Mouse (Mus musculus) gastrocnemius, postnatal 4 days (tissue): Measurements from ENCODE around the gene Nudt8. TPM values are rescaled to one million over a fixed set of nuclear protein-coding genes. Genes with fewer than 3 reads are reported as not detected.
A peak's percentile ranks its signal among the peaks of the same experiment; 100 is the strongest.
"Not testable (repeated sequence)": the region's sequence is repeated elsewhere in the genome, so short reads cannot be mapped to it uniquely, and the experiment has no call there.

Experiments
- DNase-seq, 2 experiments: peaks; one replicate each; pipeline ENCODE4 v3.0.0; 2021 to 2022; ENCODE audit warnings: low spot score in 2 of 2, mixed read lengths in 2 of 2
- total RNA-seq, 2 experiments: library from RNA; stranded (reverse); gene quantifications; 2 replicates each; pipeline ENCODE4 v1.2.3; 2021

Nudt8 gene
- total RNA-seq, 2 experiments from 2014 or later = 18.5 to 19.0 TPM

GRCm38 (mm10) chr19:4012432-4013022 is 12.1 kb downstream of the Nudt8 start, which contains the start of gene Ndufv1:
Ndufv1 (minus strand) TSS chr19:4012806.
- peak; percentile 83 to 92 for DNase-seq

DNA sequence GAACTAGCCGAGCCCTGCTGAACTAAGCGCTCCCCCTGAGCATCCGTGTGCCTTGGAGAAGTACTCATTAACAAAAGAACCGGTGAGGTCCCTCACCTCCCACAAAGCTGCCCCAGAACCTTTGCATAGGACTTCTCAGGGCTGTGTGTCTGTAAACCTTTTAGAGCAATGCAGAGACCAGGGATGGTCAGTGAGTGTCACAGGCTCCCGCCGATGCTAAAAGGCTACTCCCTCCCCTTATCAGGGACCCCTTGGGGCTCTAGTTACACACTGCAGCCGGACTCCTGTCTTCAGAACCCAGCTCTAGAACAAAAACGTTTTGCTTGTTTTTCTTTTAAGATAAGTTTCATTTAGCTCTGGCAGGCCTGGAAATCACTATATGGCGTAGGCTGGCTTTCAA is 12.7 kb downstream of the Nudt8 start:
- DNase-seq = no peak

DNA sequence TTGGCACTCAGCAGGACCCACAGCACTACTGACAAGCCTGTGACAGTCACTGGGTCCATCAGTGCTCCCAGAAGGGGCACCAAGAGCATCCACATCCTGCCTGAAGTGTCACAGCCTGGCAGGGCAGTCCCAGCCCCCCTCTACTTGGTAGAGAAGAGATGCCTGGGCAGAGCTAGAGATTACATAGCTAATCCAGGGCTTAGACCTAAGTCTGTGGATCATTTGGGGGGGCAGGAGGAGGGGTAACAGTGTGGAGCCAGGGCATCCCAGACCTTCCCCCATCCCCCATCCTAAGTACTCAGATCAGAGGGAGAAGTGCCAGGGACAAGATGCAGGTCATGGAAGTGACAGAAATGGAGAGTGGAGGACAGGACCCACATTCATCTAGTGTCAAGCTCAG is 14.4 kb downstream of the Nudt8 start:
- no peak for DNase-seq

- no peak for DNase-seq
Observed at GRCm38 (mm10) chr19:4015635-4016034, 15.3 kb downstream of the Nudt8 start.

- no peak for DNase-seq
Observed at GRCm38 (mm10) chr19:4017921-4018587, 17.7 kb downstream of the Nudt8 start.

GRCm38 (mm10) chr19:4018743-4019583 is 18.6 kb downstream of the Nudt8 start:
- DNase-seq = peak; percentile 60 to 85

DNA sequence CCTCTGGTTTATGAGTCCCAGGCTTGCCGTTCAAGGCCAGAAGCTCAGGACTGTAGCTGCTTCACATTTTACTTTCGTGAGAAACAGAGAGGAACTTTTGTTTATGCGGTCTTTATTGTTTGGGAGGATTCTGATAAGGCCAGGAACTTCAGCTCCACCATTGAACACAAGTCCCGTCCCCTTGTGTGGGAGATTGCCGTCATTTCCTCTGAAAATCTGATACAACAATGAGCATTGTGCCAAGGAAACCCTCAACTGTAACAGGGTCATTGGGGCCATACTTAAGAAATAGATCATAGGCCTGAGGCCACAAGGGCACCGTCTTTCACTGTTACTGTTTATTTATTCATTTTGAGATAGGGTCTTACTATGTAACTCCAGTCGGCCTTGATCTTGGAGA is 22.8 kb downstream of the Nudt8 start:
- no peak for DNase-seq

DNA sequence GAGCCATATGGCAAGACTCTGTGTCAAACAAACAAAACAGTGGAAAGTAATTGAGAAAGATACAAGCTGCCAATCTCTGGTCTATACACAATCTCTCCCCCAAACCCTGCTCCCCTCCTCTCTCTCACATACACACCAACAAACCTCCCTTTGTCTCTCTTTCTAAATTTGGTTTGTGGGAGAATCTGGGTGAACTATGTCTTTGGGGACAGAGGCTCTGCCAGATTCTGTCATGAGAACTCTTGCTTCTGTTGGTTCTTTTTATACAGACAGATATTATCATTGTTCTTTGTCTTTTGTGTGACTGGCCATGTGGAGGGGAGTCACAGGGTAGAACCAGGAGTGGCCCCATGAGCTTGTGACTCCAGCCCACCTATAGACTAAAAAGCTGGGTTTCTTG is 27.2 kb downstream of the Nudt8 start:
- no peak for DNase-seq

DNA sequence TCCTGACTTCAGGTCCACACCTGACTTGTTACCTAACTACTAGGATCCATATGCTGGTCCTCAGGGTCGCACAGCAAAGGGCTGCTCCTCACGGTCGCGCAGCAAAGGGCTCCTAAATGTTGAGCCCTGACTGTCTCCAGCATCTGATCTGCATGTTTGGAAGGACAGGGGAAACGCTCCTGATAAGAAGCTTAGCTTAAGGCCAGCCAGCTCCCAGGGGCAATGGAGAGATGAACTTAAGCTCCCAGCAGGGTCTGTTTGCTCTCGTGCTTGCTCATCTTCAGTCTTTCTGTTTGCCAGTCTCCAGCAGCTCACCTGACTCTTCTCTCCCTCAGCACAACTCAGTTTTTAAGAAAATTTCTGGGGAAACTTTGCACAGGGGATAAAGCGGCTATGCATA is 32.3 kb downstream of the Nudt8 start:
- DNase-seq = no peak

DNA sequence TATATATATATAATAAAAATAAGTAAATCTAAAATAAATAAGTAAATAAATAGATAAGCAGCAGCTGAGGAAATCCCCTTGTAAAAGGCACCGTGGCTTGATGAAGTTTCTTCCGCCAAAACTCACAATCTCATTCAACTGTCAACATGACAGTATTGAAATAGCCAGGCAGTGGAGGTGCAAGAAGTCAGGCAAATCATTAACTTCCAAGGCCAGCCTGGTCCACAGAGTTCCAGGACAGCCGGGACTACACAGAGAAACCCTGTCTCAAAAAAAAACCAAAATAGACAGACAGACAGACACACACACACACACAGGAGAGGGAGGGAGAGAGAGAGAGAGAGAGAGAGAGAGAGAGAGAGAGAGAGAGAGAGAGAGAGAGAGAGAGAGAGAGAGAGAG is 32.9 kb downstream of the Nudt8 start:
- DNase-seq = no peak

DNA sequence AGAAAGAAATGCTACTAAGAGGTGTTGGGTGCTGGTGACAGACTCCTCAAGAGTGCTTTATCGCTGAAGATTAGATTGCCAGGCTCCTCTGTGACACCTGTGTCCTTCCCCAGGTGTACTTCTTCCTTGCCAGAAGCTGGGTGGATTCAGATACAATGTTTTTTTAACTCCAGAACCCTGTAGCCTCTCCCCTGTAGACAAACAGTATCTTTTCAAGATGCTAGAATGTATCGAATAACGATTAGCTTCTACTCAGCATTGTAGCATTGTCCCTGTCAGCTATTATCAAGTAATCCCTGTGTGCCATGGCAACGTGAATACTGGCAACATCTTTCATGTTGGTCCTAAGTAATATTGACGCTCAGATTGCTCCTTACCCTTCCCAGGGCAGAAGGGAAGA is 33.4 kb downstream of the Nudt8 start:
- DNase-seq = no peak

DNA sequence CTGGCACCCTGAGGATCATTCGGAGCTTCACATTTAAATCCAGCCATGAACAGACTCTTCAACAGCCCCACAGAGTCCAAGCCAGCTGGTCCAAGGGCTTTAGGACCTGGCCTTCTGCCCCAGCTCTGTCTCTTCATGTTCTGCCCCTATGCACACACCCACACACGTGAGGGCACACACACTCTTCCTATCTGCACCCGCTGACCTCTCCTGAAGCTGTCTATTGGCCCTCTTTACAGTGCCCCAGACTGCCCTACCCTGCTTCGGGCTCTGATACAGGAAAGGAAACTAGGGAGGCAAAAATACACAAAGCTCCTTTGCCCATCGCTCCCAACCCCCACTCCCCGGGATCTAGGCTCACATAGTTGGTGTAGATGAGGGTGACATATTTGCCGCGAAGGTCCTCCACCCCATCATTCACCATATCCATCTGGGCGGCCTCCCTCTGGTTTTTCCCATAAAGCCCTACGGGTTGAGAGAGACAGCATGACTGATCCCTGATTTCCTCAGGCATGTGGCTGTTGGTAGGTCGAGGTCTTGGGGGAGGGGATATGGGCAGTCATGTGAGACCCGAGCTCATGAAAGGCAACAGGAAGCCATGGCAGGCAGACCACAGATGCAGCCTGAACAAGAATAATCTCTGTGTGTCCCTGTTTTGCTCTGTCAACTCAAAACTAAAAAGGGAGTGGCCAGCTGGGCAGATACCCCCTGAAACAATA is 36.1 kb downstream of the Nudt8 start:
- DNase-seq = no peak

DNA sequence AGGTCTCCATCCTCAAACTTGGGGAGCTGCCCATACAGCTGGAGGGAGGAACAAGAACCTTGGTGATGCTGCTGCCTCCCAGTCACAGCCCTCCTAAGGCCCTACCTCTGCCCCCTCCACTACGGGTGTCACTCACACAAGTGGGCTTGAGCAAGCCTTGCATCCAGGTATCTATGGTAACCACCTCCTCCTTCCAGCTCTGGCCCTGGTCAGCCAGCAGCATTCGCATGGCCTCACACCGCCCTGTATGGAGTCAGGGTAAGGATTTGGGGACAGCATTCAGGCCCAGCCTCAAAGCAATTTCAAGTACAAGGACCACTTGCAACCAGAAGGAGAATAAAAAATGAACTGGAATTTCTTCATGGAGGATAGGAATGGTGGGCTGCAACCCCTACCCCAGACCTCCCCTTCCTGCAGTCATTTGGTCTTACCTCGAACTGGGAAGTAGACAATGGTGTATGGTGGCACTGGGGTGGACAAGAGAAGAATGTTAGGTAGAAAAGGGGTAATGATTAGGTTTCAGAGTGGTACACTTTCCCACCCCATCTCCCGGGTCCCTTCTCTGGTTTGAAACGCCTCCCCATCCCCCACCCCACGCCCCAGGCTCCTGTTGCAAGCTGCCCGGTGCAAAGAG is 36.9 kb downstream of the Nudt8 start:
- DNase-seq = not testable (repeated sequence)

- peak; percentile 78 to 89 for DNase-seq
Observed at GRCm38 (mm10) chr19:4037788-4038232, 37.4 kb downstream of the Nudt8 start, which contains the start of gene Gstp1. Gstp1 (minus strand) TSS chr19:4037985.

GRCm38 (mm10) chr19:4040941-4041340 is 40.6 kb downstream of the Nudt8 start:
- not testable (repeated sequence) for DNase-seq

GRCm38 (mm10) chr19:4041500-4041899 is 41.1 kb downstream of the Nudt8 start:
- DNase-seq = not testable (repeated sequence)

- DNase-seq = peak in 1 of 2 experiments; percentile 27
Observed at GRCm38 (mm10) chr19:4042124-4042523, 41.7 kb downstream of the Nudt8 start.

GRCm38 (mm10) chr19:4044109-4044508 is 43.7 kb downstream of the Nudt8 start:
- not testable (repeated sequence) for DNase-seq

DNA sequence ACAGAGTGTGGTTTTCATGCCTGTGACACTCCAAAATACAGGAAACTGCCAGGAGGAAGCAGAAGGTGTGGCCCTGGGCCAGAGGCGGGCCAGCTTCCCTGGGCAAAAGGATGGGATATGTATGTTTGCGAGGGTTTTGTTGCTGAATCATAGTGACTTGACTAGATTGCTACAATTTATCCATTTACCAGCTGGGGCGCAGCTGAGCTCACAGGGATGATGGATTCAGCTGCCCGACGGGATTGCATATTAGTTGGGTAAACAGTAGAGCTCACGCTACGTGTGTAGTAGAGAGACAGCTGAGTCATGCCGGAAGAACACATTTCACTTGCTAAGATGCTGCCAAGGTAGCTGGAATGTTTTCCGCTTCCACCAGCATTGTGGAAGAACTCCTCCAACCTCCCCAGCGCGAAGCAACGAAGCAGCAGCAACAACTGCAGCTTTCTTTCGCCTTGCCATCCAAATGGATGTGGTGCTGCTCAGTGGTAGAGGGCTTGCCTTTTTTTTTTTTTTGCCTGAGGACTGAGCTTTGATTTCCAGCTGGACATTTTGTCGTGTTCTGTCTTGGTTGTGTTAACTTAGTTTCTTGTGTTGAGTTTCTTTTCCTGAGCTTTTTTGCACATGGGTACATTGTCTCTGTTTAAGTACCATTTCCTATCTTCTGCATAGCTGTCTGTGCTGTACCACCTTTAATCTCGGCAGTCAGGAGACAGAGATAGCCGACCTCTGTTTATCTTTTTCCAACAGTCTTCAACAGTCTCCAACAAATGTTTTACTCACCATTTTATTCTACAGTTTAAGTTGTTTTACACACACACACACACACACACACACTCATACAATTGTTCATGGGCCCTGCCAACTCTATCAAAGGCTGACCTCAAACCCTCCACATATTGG is 45.8 kb downstream of the Nudt8 start, which contains the start of gene Gstp2:
Gene Gstp2, minus strand, starts transcription at position 58 of the 900 bp plus-strand sequence.
- DNase-seq = peak in 1 of 2 experiments; percentile 73

DNA sequence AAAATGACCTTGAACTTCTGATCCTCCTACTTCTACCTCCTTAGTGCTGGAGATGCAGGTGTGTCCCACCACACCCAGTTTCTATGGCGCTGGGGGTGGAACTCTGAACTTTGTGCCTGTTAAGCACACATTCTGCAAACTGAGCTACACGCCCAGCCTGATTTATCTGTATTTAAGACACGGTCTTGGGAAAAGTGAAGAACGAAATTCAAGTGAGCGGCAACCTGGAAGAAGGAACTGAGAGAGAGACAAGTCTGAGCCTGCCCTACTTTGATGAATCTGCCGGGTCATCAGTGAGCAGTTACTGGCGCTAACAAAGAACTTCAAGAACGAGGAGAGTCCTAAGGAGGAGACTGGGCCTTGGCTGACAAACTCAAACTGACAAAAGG is 46.5 kb downstream of the Nudt8 start:
- DNase-seq = no peak
